Mouse (Mus musculus): ENCODE data around the gene Wdr78. TPM values are rescaled to one million over a fixed set of nuclear protein-coding genes. Genes with fewer than 3 reads are reported as not detected.

The Wdr78 gene
- total RNA-seq, 2 experiments from 2014 or later, result 3.5 to 6.3 TPM

- DNase-seq (ENCODE audit: low spot score in 2 of 2), result no peak
Measured at GRCm38 (mm10) chr4:102988526-102988925, 125.8 kb downstream of the Wdr78 start.

Other genes starting within 250 kb of the Wdr78 start
- gene Tctex1d1, start 135.9 kb downstream of the Wdr78 start, total RNA-seq (2021), result not detected
- not detected for gene Insl5, start 87.7 kb downstream of the Wdr78 start, total RNA-seq (2021)
- gene Mier1, start 165 bp downstream of the Wdr78 start, total RNA-seq (2021), result 10 to 100 TPM; 51.8 to 53.2 TPM
- 10 to 100 TPM; 10.1 to 14.2 TPM for gene Slc35d1, start 100.6 kb upstream of the Wdr78 start, total RNA-seq (2021)
- gene 4921539E11Rik, start 176.3 kb upstream of the Wdr78 start, total RNA-seq (2021), result not detected
- gene Oma1, start 199.3 kb upstream of the Wdr78 start, total RNA-seq (2021), result 10 to 100 TPM; 14.1 to 15.7 TPM

All from adrenal gland, adult 18-20 months (tissue).